Mouse (Mus musculus) cerebral cortex, adult 2 months (tissue): ENCODE results near the gene Vwce.

ENCODE experiments used
- WGBS: fragments of 180-500 bp; shearing (Covaris S2); methylation state at CpG from one replicate; pipeline ENCODE4 v1.1.7; 2018; 5-methylcytosine and 5-hydroxymethylcytosine counted together

Gene Vwce

DNA sequence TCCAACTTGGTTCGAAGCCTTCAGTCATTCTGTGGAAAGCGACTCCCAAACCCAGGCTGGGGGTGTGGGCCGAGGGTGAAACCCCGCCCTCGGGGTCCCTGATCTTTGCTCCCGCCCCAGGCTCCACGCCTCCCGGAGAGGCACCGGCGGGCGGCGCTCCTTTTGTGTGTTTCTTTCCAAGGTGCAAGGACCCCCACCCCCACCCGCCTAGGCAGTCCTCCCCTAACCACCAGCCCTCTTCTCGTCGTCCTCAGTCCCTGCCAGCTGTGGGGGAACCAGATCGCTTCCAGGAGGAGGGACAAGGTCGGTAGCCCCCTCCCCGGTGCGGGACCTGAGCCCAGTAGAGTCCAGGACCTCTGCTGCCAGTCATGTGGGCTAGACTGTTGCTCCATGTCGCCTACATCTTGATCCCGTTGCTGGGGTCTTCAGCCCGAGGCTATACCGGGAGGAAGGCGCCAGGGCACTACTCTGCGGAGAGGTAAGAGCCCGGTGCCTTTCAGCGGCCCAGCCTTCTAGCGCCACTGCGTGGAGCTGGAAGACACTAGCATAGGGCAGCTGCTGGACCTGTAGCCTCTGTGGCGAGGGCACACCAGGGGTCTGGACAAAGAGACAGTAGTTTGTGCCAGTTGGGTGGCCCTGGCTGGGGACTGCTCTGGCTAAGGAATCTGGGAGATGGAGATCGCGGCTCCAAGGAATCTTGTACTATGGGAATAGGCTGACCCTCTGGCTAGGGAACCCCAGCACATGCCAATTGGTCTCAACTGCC lies at the start of gene Vwce:
Vwce (plus strand) TSS at position 108 of the 766 bp plus-strand sequence.
- 3% methylated on average over 32 of the region's 32 CpGs for WGBS

GRCm38 (mm10) chr19:10585112-10585511 lies 48.9 kb upstream of the Vwce start:
- 94% methylated on average over 8 of the region's 8 CpGs for WGBS

DNA sequence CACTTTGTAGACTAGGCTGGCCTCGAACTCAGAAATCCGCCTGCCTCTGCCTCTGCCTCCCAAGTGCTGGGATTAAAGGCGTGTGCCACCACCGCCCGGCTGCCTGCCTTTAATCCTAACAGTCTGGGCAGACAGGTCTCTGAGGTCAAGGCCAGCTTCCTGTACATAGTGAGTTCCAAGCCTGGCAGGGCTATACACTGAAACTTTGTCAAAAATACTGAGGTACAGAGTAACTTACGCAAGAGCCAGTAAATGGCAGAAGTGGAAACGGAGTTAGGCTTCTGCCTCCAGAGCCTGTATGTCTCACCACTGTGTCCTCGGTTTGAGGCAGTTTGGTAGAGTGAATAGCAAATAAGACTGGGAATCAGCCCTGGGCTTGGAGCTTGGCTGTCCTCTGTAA lies 46.8 kb upstream of the Vwce start:
- 92% methylated on average over 8 of the region's 8 CpGs for WGBS

DNA sequence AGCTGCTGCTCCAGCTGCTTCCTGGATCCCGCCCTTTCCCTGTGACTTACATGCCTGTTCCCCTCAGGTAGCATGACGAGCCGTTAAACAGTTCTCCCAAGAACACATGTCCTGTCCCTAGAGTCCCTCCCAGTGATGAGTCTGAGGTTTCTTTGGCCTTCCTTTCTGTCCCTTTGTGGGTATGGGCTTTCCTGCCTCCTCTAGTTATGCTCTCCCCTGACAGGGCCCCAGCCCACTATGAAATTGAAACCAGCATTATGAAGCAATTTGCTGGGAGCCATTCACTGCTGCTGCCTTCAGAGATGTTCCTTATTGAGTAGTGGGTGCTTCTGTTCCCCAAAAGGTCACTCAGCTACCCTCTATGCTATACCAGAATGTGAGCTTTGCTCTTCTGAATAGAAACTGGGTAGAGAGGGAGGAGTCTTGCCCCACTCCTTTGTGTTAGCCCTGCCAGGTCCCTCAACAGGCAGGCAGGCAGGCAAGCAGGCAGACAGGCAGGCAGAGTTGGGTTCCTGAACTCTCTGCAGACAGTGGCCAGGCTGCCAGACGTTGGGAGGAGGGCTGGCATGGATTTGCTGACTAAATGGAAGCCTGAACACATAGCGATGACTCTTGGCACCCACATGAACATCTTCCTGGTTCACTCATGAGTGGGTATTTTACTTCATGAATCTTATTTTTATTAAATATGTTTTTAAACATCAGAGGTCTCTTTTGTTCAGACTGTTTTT lies 44.7 kb upstream of the Vwce start:
- 61% methylated on average over 5 of the region's 5 CpGs for WGBS

DNA sequence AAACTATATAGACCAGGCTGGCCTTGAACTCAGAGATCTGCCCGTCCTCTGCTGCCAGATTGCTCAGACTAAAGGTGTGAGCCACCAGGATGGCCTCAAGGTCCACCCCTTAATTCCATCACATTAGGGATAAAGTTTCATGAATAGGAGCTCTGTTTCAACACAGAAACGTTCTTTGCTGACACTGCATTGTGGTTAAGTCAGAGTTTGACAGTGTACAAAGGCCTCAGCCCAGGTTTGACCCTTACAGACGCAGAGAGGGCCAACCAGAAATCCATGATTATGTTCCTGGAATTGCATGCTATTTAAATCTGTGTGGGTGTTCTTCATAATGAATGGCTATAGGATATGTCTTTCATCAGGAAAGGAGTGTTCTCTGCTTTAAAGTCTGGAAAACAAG lies 43.7 kb upstream of the Vwce start:
- 78% methylated on average over 3 of the region's 3 CpGs for WGBS

- 94% methylated on average over 6 of the region's 6 CpGs for WGBS
These were observed 42.2 kb upstream of the Vwce start for GRCm38 (mm10) chr19:10591659-10592377.

- 38% methylated on average over 3 of the region's 3 CpGs for WGBS
These were observed 35.8 kb upstream of the Vwce start for GRCm38 (mm10) chr19:10598188-10598587.

DNA sequence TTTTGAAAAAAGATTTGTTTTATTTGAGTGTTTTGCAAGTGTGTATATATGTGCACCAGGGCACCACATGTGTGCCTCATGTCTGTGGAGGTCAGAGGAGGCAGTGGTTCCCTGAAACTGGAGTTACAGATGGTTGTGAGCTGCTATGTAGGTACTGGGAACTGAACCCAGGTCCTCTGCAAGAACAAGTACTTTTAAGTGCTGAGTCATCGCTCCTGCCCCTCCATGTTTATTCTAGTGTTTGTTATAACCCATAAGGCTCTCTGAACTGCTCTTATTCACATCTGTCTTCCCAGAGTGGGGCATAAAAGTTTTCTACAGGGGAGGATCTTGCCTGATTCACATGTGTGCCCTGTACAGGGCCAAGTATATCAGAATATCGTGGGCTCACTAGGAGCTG lies 34.4 kb upstream of the Vwce start:
- 99% methylated on average over 2 of the region's 2 CpGs for WGBS

DNA sequence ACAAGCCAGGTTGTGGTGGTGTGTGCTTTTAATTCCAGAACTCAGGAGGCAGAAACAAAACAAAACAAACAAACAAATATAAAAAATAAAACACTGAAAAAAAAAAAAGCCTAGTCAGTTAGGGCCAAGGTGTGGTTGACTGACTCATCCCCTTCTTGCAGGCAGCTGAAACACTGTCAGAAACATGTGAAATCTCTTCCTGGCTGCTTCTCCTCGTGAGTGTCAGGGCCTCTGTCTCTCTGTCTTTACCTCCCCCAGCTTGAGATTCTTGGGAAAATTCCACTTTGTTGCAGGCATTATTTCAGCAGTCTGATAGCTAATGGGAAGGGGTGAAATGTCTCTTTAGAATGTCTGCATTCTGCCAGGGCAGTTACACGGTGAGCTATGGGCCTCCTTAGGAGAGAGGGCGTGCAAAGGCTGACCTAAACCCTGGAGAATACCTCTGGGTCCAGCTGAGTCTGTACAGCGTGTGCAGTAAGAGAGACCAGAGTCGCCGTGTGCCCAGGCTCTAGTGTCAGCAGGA lies 31.7 kb upstream of the Vwce start:
- 14% methylated on average over 6 of the region's 6 CpGs for WGBS

DNA sequence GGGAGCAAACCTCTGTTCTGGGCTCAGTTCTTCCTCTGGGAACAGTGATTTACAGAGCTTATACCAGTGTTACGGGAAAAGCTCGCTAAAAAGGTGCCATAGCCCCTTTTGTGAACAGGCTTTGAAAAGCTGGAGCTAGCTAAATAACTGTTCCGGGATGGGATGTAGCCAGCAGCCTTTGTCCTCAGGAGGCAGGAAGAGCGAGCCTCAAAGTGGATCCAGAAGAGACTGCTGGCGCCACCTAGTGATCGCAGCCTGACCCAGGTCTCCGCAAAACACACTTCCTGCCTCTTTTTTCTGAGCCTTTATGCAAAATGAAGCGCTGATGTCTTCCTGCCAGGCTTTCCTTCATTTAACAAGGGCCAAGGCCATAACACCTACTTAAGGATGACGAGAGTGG lies 31.2 kb upstream of the Vwce start:
- 2% methylated on average over 9 of the region's 9 CpGs for WGBS

GRCm38 (mm10) chr19:10603660-10604523 lies 30.1 kb upstream of the Vwce start:
- 75% methylated on average over 18 of the region's 18 CpGs for WGBS

DNA sequence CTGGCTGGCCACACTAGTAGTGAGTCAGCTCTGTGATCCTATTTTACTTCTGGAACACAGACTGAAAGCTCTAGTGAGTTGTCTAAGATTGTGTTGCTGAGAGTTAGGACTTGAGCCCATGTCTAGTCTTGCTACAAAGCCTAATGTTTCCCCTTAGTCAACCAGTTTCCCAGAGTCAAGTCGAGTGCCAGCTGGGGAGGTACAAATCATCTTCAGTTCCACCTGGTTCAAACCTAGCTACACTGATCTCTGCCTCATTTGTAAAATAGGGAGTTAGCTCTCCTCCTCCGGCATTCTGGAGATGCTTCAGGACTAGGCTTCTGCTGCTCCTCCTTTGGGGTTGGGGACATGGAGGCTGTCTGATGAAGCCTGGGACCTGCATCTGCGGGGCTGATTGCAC lies 29.5 kb upstream of the Vwce start:
- 42% methylated on average over 3 of the region's 3 CpGs for WGBS

- under 1% methylated on average over 49 of the region's 49 CpGs for WGBS
These were observed 28.6 kb upstream of the Vwce start, which contains the start of the genes Ddb1 and Tkfc for GRCm38 (mm10) chr19:10605293-10605900. Ddb1 (plus strand) TSS chr19:10605327. Tkfc (minus strand) TSS chr19:10605654.

GRCm38 (mm10) chr19:10605901-10606622 lies 28.0 kb upstream of the Vwce start:
- WGBS = 7% methylated on average over 20 of the region's 20 CpGs

- 67% methylated on average over 5 of the region's 5 CpGs for WGBS
These were observed 25.3 kb upstream of the Vwce start for GRCm38 (mm10) chr19:10608573-10609240.

GRCm38 (mm10) chr19:10634872-10635318 lies 882 bp downstream of the Vwce start:
- WGBS = 4% methylated on average over 21 of the region's 21 CpGs

DNA sequence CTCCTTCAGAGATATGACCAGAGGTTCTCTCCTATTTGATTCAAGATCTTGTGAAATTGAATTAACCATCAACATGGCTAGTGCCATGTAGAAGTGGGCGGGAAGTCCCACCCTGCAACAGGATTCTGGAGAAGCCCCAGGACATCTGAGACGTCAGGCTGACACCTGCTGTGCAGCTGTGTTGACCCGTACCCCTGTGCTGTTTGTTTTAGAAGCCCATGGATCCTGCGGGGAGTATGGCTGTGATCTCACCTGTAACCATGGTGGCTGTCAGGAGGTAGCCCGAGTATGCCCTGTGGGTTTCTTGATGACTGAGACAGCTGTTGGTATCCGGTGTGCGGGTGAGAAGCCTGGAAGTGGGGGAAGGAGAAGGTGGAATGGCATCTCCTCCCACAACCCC lies 3.8 kb downstream of the Vwce start:
- 81% methylated on average over 7 of the region's 7 CpGs for WGBS

DNA sequence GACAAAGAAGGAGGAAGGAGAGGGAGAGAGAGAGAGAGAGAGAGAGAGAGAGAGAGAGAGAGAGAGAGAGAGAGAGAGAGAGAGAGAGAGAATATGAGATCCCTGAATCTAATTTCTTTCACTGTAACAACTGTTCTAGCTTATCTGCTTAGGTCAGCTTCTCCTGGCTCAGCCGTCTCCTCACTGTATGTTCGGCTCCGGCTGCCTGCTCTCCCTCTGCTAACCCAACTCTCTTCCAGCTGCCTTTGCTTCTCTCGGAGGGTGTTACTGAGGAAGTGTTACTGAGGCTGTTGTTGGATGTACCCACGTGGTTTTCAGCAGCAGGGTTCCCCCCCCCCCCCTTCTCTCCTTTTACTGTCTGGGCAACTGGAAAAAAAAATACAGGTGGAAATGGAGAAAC lies 6.1 kb downstream of the Vwce start:
- WGBS = 7% methylated on average over 5 of the region's 5 CpGs

DNA sequence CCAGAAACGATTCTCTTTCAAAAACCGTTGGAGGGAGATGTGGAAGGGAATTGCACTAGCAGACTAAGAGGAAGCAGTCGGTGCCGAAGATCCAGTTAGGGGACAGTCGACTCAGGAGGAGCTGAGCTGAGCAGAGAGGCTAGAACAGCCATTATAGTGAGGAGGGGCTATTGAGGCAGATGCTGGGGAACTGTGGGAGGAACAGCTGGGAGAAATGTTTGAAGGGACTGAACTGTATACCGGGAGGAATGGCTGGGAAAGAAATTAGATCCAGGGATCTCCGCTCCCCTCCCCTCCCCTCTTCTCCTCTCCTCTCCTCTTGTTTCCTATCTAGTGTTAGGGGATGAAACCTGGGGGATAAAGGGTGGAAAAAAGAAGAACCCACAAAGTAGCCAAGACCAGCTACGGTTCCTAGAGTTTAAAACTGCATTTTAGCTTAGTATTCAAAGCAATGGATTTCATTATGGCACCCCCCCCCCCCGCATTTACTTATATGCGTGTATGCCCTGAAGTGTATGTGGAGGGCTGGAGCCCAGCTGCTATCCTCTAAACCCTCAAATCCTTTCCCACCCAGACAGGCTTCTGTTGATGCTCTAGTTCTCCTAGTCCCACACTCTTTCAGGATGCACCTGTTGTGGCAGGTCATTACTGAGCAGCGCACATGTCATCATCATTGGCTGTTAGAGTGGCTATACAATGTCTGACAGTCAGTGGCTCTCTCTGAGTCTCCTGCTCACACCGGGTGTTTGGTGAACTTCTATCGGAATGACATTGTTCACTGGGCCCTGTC lies 6.8 kb downstream of the Vwce start:
- WGBS = 55% methylated on average over 13 of the region's 13 CpGs
